Mouse (Mus musculus) skeletal muscle tissue, adult 2 months (tissue): ENCODE results near the gene Trappc3.
"Not testable (repeated sequence)": the region's sequence is repeated elsewhere in the genome, so short reads cannot be mapped to it uniquely, and the experiment has no call there.

Experiments used
- DNase-seq: peaks from one replicate; pipeline ENCODE4 v3.0.0-alpha.2; 2012; ENCODE audit warnings: low read depth, low spot score

Trappc3 gene

GRCm38 (mm10) chr4:126262119-126262807 is at the start of gene Trappc3:
Gene Trappc3 (plus strand): TSS chr4:126262325.
- DNase-seq, result peak; percentile 99

DNA sequence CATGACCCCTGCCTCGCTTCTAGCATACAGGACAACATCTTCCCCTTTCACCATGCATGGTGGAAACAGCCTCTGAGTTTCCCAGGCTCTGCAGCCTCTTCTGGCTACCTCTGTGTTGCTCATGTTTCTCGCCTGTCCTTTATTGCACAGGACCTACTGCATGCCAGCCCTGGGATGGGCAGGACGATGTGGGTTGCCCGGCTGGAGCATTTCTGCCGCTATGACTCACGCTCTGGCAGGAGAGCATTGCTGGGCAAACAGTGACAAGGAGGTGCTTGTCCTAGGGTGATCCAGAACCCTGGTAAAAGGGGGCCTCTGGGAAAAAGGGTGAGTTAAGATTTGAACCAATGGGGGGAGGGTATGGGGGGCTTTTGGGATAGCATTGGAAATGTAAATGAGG is 44.4 kb upstream of the Trappc3 start:
- DNase-seq, result peak; percentile 75

- DNase-seq, result not testable (repeated sequence)
These were observed 42.6 kb upstream of the Trappc3 start for GRCm38 (mm10) chr4:126219540-126219939.

DNA sequence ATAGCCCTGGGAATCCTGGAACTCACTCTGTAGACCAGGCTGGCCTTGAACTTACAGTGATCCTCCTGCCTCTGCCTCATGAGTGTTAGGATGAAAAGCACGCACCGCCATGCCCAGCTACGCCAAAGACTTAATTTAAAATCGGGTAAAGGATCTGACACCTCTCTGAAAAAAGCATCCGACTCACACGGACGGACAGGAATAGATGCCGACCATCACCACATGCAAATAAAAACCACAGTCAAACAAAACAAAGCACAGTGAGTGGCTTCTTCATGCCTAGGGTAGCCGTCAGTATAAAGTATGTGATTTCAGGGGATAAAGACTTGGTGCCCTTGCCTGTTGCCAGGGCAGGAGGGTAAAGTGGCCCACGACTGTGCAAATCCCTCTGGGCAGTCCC is 42.1 kb upstream of the Trappc3 start:
- no peak for DNase-seq

- no peak for DNase-seq
These were observed 39.5 kb upstream of the Trappc3 start for GRCm38 (mm10) chr4:126222631-126223030.

- no peak for DNase-seq
These were observed 35.5 kb upstream of the Trappc3 start for GRCm38 (mm10) chr4:126226640-126227039.

GRCm38 (mm10) chr4:126227077-126227761 is 34.9 kb upstream of the Trappc3 start:
- DNase-seq, result peak; percentile 86

DNA sequence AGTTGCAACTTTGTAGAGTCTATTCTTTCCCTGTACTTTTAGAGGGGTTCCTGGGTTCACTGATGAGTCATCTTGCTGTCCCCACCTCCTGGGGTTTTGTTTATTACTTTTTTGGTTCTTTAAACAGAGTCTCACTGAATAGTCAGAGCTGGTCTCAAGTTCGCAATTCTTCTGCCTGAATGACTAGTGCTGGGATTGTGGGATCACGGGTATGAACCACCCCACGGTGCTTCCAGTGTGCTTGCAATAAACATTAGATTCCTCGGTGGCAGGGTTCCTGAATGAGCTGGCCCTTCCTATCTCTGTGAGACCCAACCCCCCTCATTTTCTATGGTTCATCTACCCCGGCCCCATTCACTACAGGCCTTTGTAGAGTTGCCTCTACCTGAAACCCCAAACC is 34.0 kb upstream of the Trappc3 start:
- DNase-seq, result no peak

- no peak for DNase-seq
These were observed 32.2 kb upstream of the Trappc3 start for GRCm38 (mm10) chr4:126229900-126230299.

- DNase-seq, result no peak
These were observed 28.3 kb upstream of the Trappc3 start for GRCm38 (mm10) chr4:126233676-126234308.

DNA sequence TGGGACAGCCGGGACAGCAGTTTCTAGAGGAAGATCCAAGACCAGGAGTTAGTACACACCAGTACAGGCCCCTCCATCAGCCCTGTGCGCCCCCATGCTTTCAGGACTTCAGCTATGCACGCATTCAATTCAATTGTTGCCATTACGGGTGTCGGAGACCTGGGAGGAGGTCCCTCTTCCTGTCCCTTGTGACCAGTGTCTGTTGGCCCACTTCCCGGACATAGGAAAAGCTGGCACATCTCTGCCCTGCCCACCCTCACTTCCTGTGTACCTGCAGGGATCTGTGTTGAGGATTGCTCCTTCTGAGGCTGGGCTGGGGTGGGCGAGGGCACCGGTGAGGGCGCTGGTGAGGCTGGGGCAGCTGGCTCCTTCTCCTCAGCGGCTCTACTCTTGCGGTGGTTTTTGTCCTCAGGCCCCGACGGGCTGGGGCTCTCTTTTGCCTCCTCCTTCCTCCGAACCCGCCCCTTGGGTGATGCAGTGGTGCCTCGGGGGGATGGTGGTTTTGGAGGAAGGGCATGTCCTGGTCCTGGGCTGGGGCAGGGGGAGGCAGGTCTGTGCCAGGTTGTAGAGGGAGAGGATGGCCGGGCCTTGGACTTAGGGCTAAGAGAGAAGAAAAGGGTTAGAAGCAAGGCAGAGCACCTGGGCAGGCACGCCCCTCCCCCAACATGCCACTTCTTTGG is 27.5 kb upstream of the Trappc3 start:
- DNase-seq, result no peak

GRCm38 (mm10) chr4:126235191-126235590 is 26.9 kb upstream of the Trappc3 start:
- no peak for DNase-seq

DNA sequence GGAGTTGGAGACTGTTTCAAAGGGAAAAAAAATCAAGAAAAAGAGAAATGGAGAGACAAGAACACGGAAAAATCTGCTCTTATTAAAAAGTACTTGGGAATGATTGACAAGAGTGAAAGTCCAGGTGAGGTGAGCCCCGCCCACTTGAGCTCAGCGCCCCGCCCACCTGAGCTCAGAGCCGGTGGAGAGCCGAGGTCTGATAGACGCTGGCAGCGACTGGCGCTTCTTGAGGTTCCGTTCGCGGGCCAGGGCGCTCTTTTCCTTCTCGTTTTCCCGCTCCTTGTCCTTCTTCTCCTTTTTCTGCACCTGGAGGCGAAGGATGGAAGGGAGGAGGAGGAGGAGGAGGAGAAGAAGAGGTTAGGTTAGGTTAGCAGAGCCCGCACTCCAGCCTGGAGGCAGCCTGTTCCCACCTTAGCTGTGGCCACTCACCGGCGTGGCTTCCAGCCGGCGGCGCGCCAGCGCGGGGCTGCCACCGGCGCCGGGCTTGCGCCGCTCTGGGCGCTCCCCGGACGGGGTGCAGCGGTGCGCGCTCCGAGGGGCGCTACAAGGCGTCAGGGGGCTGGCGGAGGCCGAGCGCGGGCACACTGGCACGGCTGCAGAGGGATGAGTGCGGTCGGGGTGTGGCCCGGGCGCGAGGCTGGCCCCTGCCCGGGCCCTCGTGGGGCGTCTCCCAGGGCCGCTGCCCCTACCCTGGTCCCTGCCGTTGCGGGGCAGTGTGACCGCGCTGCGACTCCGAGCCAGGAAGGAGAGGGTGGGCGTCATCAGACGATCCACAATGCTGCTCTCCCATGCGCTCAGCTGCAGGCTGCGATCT is 25.5 kb upstream of the Trappc3 start:
- no peak for DNase-seq

- peak; percentile 95 for DNase-seq
These were observed 24.3 kb upstream of the Trappc3 start for GRCm38 (mm10) chr4:126237721-126238242.

GRCm38 (mm10) chr4:126239862-126240475 is 22.2 kb upstream of the Trappc3 start:
- no peak for DNase-seq

DNA sequence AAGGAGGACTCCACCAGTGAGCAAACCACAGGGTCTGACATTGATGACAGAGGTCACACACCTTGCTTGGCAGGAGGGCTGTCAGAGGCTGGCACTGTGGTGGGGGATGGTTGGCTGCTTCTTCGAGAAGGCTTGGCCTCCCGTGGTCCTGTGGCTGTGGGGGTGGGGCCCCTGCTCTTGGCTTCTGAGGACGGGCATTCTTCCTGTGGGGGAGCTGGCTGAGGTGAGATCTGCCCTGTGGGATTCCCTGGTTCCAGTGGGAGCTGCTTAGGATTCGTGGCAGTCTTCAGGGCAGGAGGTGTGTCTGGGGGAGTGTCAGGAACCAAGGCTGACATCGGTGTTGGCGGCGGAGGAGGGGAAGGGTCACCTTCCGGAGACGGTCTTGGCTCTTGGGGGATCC is 20.2 kb upstream of the Trappc3 start:
- no peak for DNase-seq

DNA sequence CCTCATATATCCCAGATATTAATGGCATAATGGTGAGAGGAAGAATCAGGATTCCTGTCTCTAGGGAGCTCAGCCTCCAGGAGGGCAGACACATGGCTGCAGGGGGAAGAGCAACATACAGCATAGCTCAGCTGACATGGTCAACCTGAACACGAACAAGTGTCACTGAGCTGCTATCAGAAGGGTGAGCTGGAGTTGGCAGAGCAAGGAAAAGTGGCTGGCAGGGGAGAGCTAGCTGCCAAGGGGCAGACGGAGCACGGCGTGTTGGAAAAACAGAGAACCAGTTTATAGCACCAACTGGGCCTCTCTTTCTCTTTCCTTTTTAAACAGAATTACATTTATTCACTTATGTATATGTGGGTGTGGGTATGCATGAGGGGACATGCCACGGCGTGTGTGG is 19.6 kb upstream of the Trappc3 start:
- no peak for DNase-seq

GRCm38 (mm10) chr4:126246202-126246889 is 15.8 kb upstream of the Trappc3 start:
- DNase-seq, result no peak

DNA sequence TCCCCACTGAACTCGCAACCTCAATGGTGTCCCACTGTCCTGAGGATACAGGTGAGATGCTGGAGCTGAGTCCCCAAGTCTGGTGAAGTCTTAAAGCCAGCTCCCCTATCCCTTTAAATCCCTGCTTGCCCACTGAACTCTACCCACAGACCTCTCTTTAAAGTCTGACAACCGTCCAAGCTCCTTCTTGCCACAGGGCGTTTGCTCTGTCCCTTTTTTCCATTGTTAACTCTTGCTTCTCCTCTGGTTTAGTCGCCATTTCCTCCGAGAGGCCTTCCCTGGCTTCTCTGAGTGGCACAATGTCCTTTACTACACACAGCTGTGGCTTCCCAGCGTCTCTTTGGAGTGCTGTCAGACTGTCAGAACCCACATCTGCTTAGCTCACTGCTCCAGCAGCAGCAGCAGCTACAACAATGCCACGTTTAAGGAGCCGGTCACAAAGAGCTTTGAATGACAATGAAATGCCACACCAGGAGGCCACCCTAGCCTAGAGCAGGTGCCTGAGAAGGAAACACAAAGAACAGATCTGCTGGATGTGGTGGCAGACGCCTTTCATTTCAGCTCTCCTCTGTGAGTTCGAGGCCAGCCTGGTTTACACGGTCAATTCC is 13.8 kb upstream of the Trappc3 start:
- DNase-seq, result no peak

- no peak for DNase-seq
These were observed 11.5 kb upstream of the Trappc3 start for GRCm38 (mm10) chr4:126250659-126251058.
